Mouse (Mus musculus) lung, adult 2 months (tissue): ENCODE data around the gene Hoxb5. TPM values are rescaled to one million over a fixed set of nuclear protein-coding genes. Genes with fewer than 3 reads are reported as not detected.

Experiments
- DNase-seq: peaks from one replicate; pipeline ENCODE4 v3.0.0; 2022
- H3K4me1 ChIP-seq: fragments of 200-500 bp; 2 replicates; pipeline ENCODE4 v1.6.1; 2011; ENCODE audit warnings: low read length; ENCODE audit not compliant: control insufficient read depth, insufficient read depth
- H3K4me3 ChIP-seq: fragments of 200-500 bp; replicated peaks from 2 replicates; pipeline ENCODE3; 2011; ENCODE audit warnings: low read depth, mild to moderate bottlenecking, control low read depth, low read length; ENCODE audit errors: extremely low read depth
- CTCF ChIP-seq: fragments of 200-500 bp; IDR thresholded peaks from 2 replicates; pipeline ENCODE4 v1.5.1; 2011; ENCODE audit warnings: mild to moderate bottlenecking, low read length, control low read depth; ENCODE audit not compliant: insufficient read depth
- POLR2A ChIP-seq: fragments of 200-500 bp; IDR thresholded peaks from 2 replicates; pipeline ENCODE4 v1.6.1; 2011; ENCODE audit warnings: low read depth, mild to moderate bottlenecking, control low read depth, low read length, borderline replicate concordance; ENCODE audit errors: extremely low read depth
- WGBS: fragments of 180-500 bp; shearing (Covaris S2); methylation state at CpG from one replicate; pipeline ENCODE4 v1.1.7; 2018; 5-methylcytosine and 5-hydroxymethylcytosine counted together
- polyA plus RNA-seq: library from polyadenylated mRNA; depleted of rRNA; stranded (reverse); fragments of >200 nt; gene quantifications from 2 replicates; pipeline ENCODE4 v1.2.3, GENCODE M21; 2012; rRNA removed

The Hoxb5 gene
- polyA plus RNA-seq, 1 experiment: 12.1 TPM

DNA sequence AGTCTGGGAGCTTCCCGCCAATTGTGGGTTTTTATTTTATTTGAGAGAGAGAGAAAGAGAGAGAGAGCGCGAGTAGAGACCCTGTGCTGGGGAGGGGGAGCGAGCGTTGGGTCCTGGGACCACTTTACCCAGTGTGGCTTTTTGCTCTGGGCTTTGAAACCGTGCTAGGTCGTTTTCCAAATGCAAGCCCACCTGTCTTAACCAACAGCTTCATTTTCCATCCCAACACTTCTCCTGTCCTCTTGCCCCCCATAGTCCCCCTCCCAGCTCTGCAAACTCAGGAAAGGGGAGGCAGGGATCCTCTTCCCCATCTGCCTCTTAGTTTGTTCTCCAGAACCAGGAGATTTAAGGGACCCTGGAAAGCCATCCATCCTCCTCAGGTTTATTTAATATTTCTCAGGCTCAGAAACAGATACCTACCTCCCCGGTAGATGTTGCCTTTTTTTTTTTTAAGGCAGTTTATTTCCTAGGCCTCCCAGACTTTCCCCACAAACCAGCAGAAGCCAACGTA, 51.7 kb downstream of the Hoxb5 start:
- no peak overlapping the region for H3K4me3 ChIP-seq
- 39% methylated on average over 9 of the region's 9 CpGs for WGBS
- DNase-seq: no peak
- no peaks in the 10 kb centered on the region for H3K4me1 ChIP-seq
- TF ChIP-seq CTCF (no peak), POLR2A (no peak)

Other genes with a start within 250 kb of the Hoxb5 start
- 31.1 and 38.1 TPM in 2 replicates for gene Ube2z, start 237.9 kb upstream of the Hoxb5 start, polyA plus RNA-seq
- gene Atp5g1, start 227.7 kb upstream of the Hoxb5 start, polyA plus RNA-seq: 235 and 352 TPM in 2 replicates
- 0.08 and 0.11 TPM in 2 replicates for gene Calcoco2, start 191.4 kb upstream of the Hoxb5 start, polyA plus RNA-seq
- gene Ttll6, start 169.6 kb upstream of the Hoxb5 start, polyA plus RNA-seq: 3.6 and 4.6 TPM in 2 replicates
- 1.4 TPM in 1 of 2 replicates, not detected in the other for gene Hoxb13, start 109.0 kb upstream of the Hoxb5 start, polyA plus RNA-seq
- 0.14 TPM in 1 of 2 replicates, not detected in the other for gene Hoxb9, start 31.9 kb upstream of the Hoxb5 start, polyA plus RNA-seq
- 0.18 and 0.44 TPM in 2 replicates for gene Hoxb8, start 21.4 kb upstream of the Hoxb5 start, polyA plus RNA-seq
- 0.52 and 1.1 TPM in 2 replicates for gene Hoxb7, start 16.7 kb upstream of the Hoxb5 start, polyA plus RNA-seq
- gene Hoxb6, start 10.9 kb upstream of the Hoxb5 start, polyA plus RNA-seq: 8.1 and 8.2 TPM in 2 replicates
- 9.9 and 12.5 TPM in 2 replicates for gene Hoxb4, start 14.9 kb downstream of the Hoxb5 start, polyA plus RNA-seq
- 11.0 and 13.2 TPM in 2 replicates for gene Hoxb3, start 20.0 kb downstream of the Hoxb5 start, polyA plus RNA-seq
- gene Hoxb2, start 47.2 kb downstream of the Hoxb5 start, polyA plus RNA-seq: 19.7 and 24.7 TPM in 2 replicates
- gene Hoxb1, start 62.4 kb downstream of the Hoxb5 start, polyA plus RNA-seq: not detected in 2 replicates
- 2.2 and 2.4 TPM in 2 replicates for gene Skap1, start 161.3 kb downstream of the Hoxb5 start, polyA plus RNA-seq